Comparison of ENCODE assay signal across 22 mouse cellular contexts in genomic region chr4:48615483-48615882, GRCm38 (mm10). TPM values are rescaled to one million over a fixed set of nuclear protein-coding genes. Genes with fewer than 3 reads are reported as not detected.
DNase-seq lines count a peak whose midpoint lies in the region; TF ChIP-seq lines count a peak whose summit lies in the region.
"Had no signal": no experiment of that assay in that cellular context is flagged by ENCODE, and none has a peak within 500 bp of the region (broad histone marks: within the 10 kb centered on the region; RNA-seq: fewer than 3 reads in every experiment).

No protein-coding gene starts in this region.

- H3ac ChIP-seq in myocyte (ENCODE audit: control insufficient read depth, insufficient read length), result no peak overlapping the region

- peaks cover 8% of the 10 kb centered on the region for H3K36me3 ChIP-seq in myocyte (ENCODE audit: control insufficient read depth, insufficient read depth)

- DNase-seq in 3T3-L1 (ENCODE audit: low read depth, low spot score) (peak; percentile 27), NIH3T3 (ENCODE audit: low read depth) (peak; percentile 17)
- DNase-seq in left cerebral cortex, adult 9 months (ENCODE audit: low spot score in 2 of 2), result no peak
- DNase-seq in gastrocnemius, postnatal 25 days, result no peak
- DNase-seq: adrenal gland, adult 2 months; adrenal gland, postnatal 10 days; adrenal gland, postnatal 25 days; cerebellum, adult 11 months; cerebellum, adult 18-20 months; cerebellum, adult 8-10 months; cerebellum, adult 9-11 months; cerebellum, postnatal 14 days; cerebellum, postnatal 36 days; embryo, embryonic 11 days; forebrain, postnatal 0 days had no signal

- peak overlapping the region; percentile 28 for H3K4me2 ChIP-seq in myocyte (ENCODE audit: low read depth)
- H3K4me2 ChIP-seq: embryonic facial prominence, embryonic 13.5 days; embryonic facial prominence, embryonic 15.5 days; forebrain, embryonic 13.5 days; forebrain, embryonic 15.5 days had no signal

- TF ChIP-seq POLR2A in myocyte (IDR thresholded peaks at IDR 0.05; ENCODE audit: insufficient read length, low read depth), result no peak

- H3K27me3 ChIP-seq in myocyte (ENCODE audit: control insufficient read depth, insufficient read depth, insufficient read length), result no peaks in the 10 kb centered on the region
- H3K27me3 ChIP-seq: embryonic facial prominence, embryonic 13.5 days; embryonic facial prominence, embryonic 15.5 days; forebrain, embryonic 13.5 days; forebrain, embryonic 15.5 days had no signal

- no peaks in the 10 kb centered on the region for H3K79me2 ChIP-seq in myocyte (ENCODE audit: control insufficient read depth, insufficient read depth)

- no peak overlapping the region for H3K4me3 ChIP-seq in myocyte
- H3K4me3 ChIP-seq: embryonic facial prominence, embryonic 13.5 days; embryonic facial prominence, embryonic 15.5 days; forebrain, embryonic 13.5 days; forebrain, embryonic 15.5 days had no signal

TF ChIP-seq in myocyte, 11 proteins besides CTCF, POLR2A, EP300 and RAD21:
- peak; percentile 93 for TF ChIP-seq CEBPB (IDR thresholded peaks at IDR 0.05; ENCODE audit: insufficient read depth, poor library complexity, severe bottlenecking)
- no peak for TF ChIP-seq USF1 (IDR thresholded peaks at IDR 0.05; ENCODE audit: low read depth)

RNA-seq across cellular contexts. Expression of gene Tmeff1, which starts 30.5 kb away (rescaled TPM):
- 19.6 TPM for polyA plus RNA-seq in myocyte (2012; fragmentation: generic; extraction: Trizol)
- 1 to 10 TPM in 1 of 2 experiments, under 1 TPM in 1; 0.20 to 2.3 TPM for total RNA-seq in gastrocnemius, postnatal 25 days (2021)
- total RNA-seq: common myeloid progenitor, adult 5-6 weeks; MEL had no signal

RNA-seq across cellular contexts. Expression of gene Cavin4, which starts 47.8 kb away (rescaled TPM):
- polyA plus RNA-seq in myocyte (2012; fragmentation: generic; extraction: Trizol), result 119 TPM
- 100 to 1,000 TPM; 106 to 147 TPM for total RNA-seq in gastrocnemius, postnatal 25 days (2021)
- total RNA-seq: common myeloid progenitor, adult 5-6 weeks; MEL had no signal
- polyA plus RNA-seq: adrenal gland, adult 2 months had no signal

Comparison
In these comparisons a context has a peak if more than half of its experiments do, and no peak if none do; other contexts are left out.
1. DNase-seq: peak in 3T3-L1 (single experiment) and NIH3T3 (single experiment); none in left cerebral cortex, adult 9 months (0 of 2) and gastrocnemius, postnatal 25 days (single experiment).